Mouse (Mus musculus) kidney, postnatal 10 days (tissue): ENCODE data around the gene Homer2.

Experiments
- DNase-seq: peaks from one replicate; pipeline ENCODE4 v3.0.0; 2021; ENCODE audit warnings: mixed read lengths

The Homer2 gene

DNA sequence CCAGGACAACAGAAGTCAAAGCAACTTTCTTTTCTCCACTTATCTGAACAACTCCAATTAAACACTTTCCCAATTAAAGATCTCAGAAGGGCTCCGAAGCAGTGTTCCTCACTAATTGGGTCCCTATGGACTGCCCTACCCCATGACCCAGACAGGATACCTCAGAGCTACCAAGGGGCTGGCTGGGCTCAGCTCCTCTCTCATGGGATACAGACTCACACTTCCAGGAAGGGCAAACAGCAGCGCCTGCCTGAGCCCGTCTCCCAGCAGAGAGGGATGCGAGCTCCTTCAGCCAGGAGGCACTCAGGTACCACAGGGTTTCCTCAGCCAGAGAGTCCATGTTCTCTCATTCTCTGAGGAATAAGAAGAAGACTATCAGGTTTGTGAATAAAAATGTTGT, 9.4 kb downstream of the Homer2 start:
- no peak for DNase-seq

DNA sequence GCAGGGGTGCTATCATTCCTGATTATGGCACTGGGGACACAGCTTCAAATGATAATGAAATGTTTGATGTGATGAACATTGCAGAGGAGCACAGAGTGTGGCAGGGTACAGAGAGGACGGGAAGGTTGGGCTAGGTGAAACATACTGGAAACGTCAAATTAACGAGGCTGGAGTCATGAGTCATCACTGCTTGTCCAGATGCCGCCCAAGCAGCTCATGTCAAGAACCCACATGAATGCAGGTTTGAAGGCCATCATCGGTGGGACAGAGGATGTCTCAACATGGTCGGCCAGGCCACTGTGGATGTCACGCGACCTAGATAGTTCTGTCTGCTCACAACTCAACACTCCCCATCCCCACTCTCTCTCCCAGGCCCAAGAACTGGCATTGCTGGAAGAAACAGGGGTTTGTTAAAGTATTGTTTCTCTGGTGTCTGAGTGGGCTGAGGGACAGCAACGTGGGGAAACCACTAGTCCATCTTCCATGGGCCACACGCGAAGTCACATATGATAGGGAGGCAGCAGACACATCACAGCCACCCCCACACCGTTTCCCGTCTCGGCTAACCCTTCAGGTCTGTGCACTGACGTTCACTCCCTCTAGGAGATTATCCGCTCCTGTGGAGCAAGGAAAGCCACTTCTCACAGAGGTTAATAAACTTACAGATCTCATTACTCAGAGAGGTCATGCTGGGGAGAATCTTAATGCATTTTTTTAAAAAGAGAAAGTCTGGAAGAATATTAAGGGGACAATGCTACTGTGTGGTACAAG, 11.4 kb downstream of the Homer2 start:
- DNase-seq, result no peak

DNA sequence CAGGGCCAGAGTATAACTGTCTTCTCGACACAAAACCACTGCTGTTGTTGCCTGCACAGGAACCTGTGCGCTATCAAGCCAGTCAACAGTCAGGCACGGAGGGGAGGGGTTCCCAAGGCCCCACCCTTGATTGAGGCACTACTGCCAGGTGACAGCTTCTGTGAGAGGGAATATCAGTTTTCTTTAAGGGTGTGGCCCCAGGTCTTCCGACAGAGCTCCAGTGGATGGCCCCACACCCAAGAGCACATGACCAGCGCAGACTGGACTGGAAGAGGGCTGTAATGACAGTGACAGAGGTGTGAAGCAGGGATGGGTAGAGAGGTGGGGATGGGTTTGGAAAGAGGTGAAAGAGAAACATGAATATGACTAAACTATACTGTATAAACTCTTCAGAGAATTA, 16.3 kb downstream of the Homer2 start:
- no peak for DNase-seq

DNA sequence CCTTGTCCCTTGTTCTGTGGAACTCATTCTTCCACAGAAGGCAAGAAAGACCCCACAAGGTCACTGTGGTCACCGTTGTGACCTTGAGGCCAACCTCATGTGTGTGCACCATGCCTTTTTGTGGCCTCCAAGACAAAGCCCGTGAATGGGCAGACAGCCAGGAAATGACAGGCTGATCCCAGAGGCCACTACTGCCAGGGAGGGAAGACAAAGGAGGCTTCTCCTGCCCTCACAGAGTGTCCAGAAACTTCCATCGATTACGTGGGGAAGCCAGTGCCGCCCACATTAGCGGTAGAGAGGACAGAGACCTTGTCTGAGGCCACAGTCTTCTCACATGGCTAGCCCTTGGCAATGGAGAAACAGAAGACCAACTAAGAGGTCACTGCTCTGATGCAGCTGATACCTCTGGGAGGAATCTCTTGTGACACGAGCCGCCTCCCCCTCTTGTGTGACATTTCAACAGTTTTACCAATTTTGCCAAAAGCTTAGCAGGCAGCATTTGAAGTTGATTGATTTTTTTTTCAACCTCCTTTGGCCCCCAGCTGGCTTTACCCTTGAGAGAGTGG, 18.1 kb downstream of the Homer2 start:
- DNase-seq, result no peak

DNA sequence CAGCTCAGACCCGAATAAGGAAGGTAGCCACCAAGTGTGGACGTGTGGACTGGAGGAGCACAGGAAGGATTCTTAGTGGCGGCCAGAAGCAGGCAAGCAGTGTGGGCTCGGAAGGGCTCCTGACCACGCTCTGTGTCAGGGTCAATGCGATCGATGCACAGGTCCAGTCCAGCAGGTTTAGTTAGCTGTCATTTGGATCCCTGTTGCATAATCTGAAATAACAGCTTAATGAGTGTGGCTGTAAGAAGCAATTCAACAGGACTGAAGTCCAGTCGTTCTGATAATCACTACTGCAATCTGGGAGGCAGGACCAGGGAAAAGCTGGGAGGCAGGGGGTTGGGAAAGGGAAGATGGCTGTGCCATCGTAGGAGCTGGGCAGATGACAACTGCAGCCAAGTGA, 18.9 kb downstream of the Homer2 start:
- DNase-seq, result no peak

DNA sequence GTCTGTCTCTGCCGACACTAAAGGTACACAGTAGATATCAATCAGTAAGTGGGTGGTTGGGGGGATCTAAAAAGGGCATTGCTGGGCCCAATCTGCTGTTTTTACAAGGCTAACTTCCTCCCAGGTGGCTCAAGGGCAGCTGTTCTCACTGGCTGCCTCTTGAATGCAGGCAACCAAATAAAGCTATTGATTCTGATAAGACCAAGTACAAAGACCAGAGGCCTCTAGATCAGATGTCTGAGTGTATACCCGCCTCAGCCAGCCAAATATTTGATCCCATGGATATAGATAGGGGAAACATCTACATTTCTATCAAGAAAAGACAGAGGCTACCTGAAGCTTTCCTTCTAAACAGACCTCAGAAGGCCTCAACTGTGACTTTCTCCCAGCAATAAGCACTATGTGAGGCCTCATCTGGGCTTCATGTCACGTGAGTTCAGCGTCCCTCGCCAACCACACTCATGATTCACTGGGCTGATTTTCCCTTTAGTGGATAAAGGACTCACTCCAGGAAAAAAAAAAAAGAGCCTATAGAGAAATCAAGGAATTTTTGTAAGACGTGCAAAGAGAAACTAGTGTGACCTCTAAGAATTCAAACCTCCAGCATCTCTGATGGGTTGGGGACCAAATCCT, 19.5 kb downstream of the Homer2 start:
- DNase-seq, result no peak

DNA sequence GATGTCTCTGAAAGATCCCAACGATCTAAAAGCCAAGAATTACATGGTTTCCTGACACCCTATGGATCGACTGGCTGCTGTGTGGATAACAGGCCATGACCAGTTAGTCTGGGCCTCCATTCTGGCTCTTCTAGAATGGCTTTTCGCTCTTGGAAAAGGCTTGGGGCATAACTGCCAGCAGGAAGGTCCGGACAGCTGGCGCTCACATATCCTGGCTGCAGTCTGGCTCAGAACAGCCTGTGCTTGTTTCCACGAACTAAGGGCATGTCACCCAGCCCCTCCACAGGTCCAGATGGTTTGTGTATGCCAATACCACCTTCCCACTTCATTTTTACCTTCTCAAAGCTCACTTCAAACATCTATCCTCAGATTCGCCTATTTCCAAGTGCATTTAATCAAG, 22.0 kb downstream of the Homer2 start:
- DNase-seq, result no peak

DNA sequence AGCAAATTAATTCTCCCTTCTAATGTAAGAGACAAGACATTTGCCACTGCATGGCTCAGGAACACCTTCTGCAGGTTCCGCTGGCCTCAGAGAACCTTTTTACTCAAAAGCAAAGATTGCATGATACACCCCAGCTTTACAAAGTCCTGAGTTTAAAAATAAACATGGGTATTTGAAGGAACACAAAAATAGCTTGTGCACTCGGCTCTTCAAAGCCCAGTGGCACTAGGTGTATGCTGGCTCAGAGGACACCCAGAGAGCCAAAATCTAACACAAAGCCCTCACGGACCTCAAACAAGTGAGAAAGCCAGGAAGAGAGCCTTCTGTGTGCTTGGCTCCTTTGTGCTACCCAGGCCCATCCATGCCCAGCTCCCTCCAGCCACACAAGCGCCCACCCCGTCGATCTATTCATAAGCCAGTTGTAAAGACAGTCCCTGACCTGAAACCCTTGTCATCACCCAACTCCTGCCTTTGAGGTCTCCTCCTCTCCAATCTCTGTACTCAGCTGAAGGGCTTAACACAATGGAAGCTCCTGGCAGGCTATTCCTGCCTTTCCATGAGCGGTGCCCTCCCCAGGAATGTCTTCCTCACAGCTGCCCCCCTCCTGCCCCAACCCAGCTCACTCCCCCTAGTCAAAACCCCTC, 23.4 kb downstream of the Homer2 start:
- no peak for DNase-seq

DNA sequence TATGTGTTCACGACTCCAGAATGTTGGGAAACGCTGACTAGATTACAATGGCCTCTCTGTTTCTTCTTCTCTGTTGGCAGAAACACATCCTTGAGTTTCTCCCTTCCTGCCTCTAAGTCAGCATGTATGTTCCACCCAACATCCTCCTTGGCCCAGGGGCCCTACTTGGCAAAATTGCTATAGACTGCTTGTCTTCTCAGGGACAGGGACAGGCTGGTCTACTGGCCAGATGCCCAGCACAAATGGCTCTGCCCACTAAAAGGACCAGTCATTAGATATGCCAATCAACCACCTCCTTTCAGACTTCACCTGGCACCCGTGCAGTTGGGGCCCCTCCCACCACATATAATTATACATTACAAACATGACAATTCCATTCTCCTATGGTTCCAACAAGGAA, 25.9 kb downstream of the Homer2 start:
- DNase-seq, result no peak

DNA sequence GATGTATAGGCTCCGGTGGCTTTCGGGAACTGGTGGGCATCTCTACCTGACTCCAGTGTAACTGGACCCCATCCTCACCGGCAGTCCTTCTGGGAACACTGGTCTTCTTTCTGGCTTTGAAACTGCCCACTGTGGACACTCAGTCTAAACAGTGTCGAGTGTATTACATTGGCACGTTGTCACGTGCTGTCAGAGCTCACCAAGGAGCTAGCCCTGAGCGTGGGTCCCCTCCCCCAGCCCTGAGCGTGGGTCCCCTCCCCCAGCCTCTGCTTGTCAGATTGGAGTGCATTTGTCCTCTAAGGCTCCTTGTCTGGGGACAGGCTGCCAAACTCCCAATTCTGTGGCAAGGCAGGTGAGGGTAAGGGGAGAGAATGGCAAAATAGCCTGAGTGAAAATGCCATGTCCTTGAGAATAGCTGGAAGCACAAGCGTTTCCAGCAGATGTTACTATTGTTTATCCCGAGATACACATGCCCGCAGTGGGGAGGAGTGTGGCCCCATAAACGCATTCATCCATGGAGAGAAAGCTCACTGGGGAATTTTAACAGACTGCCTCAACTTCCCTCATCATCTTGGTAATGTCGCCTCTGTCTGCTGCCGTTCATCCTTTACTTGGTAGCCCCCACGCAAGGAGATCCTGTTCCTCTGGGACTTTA, 33.8 kb downstream of the Homer2 start:
- no peak for DNase-seq

DNA sequence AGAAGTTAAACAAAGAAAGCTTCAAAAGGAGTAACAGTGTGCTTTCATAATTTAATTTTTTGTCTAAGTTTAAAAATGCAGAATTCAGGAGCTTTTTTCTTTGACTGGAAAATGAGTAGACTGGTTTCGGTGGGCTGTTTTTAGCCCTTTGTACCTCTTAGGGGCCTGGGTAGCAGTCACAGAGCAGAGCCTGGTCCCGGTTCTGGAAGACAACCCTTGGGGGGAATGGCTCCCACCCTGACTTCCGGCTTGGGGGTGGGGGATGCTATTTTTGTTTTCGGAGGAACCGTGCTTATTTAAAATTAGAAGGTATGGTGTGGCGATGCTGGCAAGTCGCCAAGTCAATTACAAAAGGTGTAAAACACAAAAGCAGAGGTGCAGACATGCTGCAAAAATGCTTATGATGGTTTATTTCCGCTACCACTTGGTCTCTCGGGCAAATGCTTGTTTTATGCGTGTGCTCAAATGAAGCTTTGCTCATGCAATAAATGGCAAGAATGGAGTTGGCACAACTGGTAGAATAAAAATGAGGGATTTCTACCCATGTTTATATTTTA, 34.5 kb downstream of the Homer2 start:
- DNase-seq, result peak; percentile 11

DNA sequence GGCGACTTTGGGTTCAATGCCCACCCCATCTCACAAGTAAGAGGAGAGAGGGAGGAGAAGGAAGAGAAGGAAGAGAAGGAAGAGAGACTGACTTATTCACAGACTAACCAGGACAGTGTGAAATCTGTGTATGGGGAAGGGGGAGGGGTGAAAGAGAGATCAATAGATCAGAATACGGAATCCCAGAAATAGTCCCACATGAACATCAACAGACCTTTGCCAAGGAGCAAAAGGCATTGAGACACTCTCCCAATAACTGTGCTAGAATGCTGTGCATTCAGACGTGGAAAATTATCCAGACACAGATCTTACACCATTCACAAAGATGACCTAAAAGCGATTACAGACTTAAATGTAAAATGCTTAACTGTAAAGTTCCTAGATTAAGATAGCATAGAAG, 40.2 kb downstream of the Homer2 start:
- DNase-seq, result no peak

DNA sequence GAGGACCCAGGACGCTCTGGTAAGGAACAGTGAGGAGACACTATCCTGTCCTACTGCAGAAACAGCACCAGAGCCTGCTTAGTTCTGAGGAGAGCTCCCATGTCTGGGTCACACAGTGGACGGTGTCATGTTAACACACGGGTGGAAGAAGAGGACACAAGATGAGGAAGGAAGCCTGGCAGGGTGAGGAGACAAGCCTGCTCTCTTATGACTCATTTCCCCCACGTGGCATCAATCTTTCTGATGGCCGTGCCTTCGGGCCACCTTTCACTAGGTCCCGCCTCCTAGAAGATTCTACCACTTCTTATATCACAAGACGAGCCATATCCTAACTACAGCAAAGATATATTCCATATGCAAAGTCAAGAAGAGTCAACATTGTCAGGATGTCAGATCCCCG, 40.7 kb downstream of the Homer2 start:
- DNase-seq, result no peak

DNA sequence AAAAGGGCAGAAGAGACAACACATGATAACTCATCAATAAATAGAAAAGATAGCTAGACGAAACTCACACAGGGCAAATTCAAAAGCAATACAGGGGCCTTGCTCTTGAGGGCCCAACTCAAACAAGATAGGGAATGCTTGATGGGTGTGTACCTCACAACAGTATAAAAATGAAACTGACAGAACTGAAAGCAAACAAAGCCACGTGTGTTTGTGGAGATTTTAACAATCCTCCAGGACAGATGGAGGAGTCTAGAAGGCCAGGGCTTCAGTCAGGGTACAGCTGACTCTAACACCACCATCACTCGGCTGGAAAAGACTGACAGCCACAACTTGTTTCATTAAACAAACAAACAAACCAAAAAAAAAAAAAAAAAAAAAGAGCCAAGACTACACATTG, 44.3 kb downstream of the Homer2 start:
- no peak for DNase-seq

DNA sequence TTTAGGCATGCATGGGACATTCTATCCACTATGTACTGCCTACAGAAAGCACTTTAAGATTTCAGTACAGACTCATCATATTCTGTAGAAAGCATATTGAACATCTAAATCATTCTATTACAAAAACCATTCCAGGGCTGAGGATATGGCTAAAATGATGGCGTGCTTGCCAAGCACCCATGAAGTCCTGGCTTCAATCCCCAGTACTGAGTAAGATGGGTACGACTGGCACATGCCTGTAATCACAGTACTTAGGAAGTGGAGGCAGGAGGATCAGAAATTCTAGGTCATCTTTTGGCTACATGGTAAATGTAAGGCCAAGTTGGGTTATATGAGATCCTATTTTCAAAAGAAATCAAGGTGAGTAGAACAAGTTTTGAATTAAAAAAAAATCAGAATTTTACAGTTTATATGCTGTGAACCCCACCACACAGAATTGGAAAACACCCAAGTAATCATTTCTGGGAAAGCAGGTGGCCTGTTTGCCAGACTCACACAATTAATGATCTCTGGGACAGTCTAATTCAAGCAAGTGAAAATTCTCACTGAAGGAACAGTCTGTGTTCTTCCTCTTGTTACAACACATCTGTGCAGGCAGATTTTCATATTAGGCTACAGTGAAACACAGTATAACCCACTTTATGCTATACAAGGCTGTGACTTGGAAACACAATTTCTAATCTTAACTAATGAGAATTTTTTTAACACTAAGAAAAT, 49.5 kb downstream of the Homer2 start:
- DNase-seq, result no peak

DNA sequence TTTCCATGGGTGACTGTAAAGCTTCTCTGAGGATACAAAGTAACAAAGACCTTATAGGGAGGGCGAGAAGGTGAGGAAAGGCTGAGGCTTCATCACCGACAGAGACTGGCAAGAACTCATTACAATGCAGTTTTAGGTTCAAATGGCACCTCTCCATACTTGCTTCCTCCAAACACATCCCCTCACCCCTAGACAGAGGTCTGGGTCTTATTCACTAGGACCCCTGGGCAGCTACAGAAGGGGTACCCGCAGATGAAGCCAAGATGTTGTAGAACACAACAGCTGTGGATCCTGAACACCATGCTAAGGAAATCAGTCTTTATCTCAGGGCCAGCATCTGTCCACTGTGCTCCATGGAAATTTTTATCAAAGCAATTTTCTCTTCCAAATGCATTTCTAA, 50.3 kb downstream of the Homer2 start:
- DNase-seq, result no peak

DNA sequence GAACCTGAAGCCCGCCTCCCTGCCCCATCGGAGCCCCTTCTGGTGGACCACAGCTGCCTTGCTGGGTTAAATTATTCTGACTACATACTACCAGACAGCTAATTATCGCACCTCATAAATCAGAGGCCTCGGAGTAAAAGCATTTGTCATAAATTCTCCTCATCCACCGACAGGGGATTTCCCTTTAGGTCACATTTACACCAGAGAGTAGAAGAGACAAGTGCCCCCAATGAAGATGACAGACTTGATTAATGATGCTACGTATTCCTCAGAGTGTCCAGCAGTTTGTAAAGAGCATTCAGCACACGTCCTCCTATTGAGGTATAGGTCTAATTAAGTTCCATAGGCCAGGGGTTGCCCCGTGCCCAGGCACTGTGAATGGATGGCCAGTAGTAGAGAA, 50.7 kb downstream of the Homer2 start:
- no peak for DNase-seq

DNA sequence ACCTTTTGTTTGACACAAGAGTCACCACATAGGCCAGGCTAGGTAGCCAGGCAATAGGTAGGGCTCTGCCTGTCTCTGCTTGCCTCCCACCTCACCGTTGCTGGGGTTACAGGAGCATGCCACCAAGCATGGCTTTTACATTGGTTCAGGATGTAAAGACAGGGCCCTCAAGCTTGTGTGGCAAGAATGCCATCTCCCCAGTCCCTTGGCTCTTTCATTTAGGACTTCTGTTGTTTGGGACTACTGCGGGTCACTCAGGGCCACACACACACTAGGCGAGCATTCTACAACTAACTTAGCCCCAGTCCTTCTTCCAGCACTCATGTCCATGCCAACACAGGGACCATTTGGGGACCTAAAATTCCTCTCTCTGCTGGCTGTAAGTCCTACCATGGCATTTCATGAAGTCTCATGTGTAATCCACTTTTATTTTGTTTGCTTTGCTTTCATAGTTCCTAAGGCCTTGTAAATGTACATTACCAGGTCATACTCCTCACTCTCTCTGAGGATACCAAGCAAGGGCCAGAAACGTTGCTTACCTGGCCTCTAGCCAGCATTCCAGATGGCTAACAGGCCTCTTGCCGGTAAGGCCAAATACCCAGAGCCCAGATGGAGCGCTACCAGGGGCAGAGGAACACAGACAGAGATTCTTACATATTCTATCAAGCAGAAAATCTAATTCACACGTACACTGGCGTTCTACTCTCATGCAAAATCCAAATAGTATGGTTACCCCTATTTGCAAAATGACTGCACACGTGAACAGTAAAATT, 52.2 kb downstream of the Homer2 start:
- peak; percentile 36 for DNase-seq

DNA sequence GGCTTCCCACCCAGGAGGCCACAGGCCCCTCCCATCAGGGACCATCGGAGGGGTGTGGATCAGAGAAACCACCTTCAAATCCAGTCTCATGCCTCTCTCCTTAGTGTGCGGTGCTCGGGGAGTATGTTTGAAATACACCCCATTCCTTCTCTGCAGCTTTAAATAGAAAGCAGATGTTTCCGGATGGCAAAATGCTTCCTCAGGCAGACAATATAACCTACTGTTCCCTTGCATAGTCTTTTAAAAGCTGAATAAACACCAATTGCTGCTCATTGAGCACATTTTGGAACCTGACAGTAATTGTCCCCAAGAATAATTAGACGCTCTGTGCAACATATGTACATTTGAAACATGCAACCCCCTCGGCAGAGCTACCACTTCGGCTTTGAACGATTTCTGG, 53.3 kb downstream of the Homer2 start:
- DNase-seq, result no peak

DNA sequence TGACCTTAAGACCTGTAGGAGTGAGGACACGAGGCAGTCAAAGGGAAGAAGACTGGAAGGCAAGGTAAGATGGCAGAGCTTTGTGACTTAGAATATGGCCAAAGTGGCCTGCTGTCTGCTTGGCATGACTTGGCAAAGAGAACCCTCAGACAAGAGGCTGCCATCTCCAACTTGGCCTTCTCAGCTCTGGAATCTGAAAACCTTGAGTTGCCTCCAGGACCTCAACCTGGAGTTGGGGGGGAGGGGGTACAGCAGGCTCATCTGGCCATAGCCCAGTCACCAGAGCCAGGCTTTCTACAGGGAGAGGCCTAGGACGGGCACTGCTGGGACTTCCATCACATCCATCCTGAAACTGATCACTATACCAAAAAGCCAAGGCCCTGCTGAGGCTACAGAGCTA, 55.0 kb downstream of the Homer2 start:
- no peak for DNase-seq

DNA sequence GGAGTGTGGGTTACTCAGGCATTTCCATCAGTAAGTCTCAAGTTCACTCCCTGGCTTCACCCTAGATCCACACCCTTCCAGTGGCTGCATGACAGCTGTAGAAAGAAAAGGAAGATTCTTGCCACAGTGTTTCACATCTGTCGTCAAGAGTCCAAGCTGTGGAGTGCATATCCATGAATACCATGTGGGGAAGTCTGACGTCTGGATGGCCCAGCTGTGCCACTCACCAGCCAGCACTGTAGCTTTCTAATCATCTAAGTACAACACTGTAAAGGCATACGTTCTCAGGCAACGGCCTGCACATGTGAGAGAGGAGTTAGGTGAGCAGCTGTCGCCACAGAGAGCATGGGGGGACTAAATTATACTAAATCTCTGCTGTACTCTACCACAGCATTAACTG, 56.0 kb downstream of the Homer2 start:
- no peak for DNase-seq

DNA sequence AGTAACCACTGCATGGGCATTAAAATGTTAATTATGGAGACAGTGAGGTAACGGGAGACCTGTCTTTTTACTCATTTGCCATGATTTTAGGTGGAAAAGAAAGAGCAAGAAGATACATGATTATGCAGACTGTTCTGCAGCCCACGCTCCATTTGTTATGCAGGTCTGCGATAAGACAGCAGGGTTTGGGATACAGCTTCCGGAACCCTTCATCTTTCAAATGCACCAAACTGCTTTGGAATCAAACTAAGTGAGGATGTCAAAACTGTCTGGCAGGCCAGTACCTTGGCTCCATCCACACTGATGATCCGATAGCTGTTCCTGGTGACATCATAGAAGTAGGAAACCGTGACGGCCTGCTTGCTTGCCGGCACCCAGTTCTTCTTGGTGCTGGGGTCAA, 58.1 kb downstream of the Homer2 start:
- no peak for DNase-seq
